Mouse (Mus musculus): ENCODE measurements at regions not wholly inside any gene's neighbourhood (a gene's known extent, or its start where the extent isn't known, plus 50 kb on each side); places are given as distances from the start of the nearest gene placed in this dataset.

GRCm38 (mm10) chr2:75090439-75090838 is 264.8 kb downstream of the Mtx2 start:
- Histone ChIP-seq H3K36me3 (ENCODE audit: control insufficient read depth, insufficient read depth, low read length) (no peaks in the 10 kb centered on the region), H3K27ac (ENCODE audit: low read length) (no peak overlapping the region), H3K4me2 (ENCODE audit: low read depth, low read length) (no peak overlapping the region), H3K4me1 (replicated peaks; ENCODE audit: control insufficient read depth, insufficient read depth, low read length) (no peaks in the 10 kb centered on the region), H3K4me3 (ENCODE audit: low read length) (no peak overlapping the region), H3K9ac (ENCODE audit: low read length) (no peak overlapping the region), H3K27me3 (ENCODE audit: control insufficient read depth, insufficient read depth, low read depth, low read length) (no peaks in the 10 kb centered on the region; the same call in 1 of the 2 replicates), H3K9me3 (ENCODE audit: control insufficient read depth, low read length) (no peaks in the 10 kb centered on the region)
- no peak for ATAC-seq (ENCODE audit: low read depth)
- 40% methylated on average over 16 of the region's 16 CpGs for WGBS

GRCm38 (mm10) chr2:75101501-75101900 is 275.9 kb downstream of the Mtx2 start:
- WGBS, result 44% methylated on average over 11 of the region's 11 CpGs
- no peak for ATAC-seq (ENCODE audit: low read depth)
- Histone ChIP-seq H3K27me3 (ENCODE audit: control insufficient read depth, insufficient read depth, low read depth, low read length) (no peaks in the 10 kb centered on the region), H3K27ac (ENCODE audit: low read length) (no peak overlapping the region), H3K4me1 (replicated peaks; ENCODE audit: control insufficient read depth, insufficient read depth, low read length) (no peaks in the 10 kb centered on the region), H3K9me3 (ENCODE audit: control insufficient read depth, low read length) (no peaks in the 10 kb centered on the region), H3K4me3 (ENCODE audit: low read length) (no peak overlapping the region), H3K36me3 (ENCODE audit: control insufficient read depth, insufficient read depth, low read length) (no peaks in the 10 kb centered on the region), H3K9ac (ENCODE audit: low read length) (no peak overlapping the region), H3K4me2 (ENCODE audit: low read depth, low read length) (no peak overlapping the region)

- H3K4me3 ChIP-seq (ENCODE audit: low read length), result no peak overlapping the region
- H3K27ac ChIP-seq (ENCODE audit: low read length), result no peak overlapping the region
- no peak overlapping the region for H3K9ac ChIP-seq (ENCODE audit: low read length)
- H3K4me1 ChIP-seq (replicated peaks; ENCODE audit: control insufficient read depth, insufficient read depth, low read length), result no peaks in the 10 kb centered on the region
- H3K27me3 ChIP-seq (ENCODE audit: control insufficient read depth, insufficient read depth, low read depth, low read length), result no peaks in the 10 kb centered on the region; the same call in 1 of the 2 replicates
- 74% methylated on average over 9 of the region's 9 CpGs for WGBS
- no peaks in the 10 kb centered on the region for H3K36me3 ChIP-seq (ENCODE audit: control insufficient read depth, insufficient read depth, low read length)
- no peaks in the 10 kb centered on the region for H3K9me3 ChIP-seq (ENCODE audit: control insufficient read depth, low read length)
- H3K4me2 ChIP-seq (ENCODE audit: low read depth, low read length), result no peak overlapping the region
- no peak for ATAC-seq (ENCODE audit: low read depth)
Measured at GRCm38 (mm10) chr2:75112751-75113150, 287.1 kb downstream of the Mtx2 start.

GRCm38 (mm10) chr2:75114375-75114774 is 288.8 kb downstream of the Mtx2 start:
- Histone ChIP-seq H3K27me3 (ENCODE audit: control insufficient read depth, insufficient read depth, low read depth, low read length) (no peaks in the 10 kb centered on the region; the same call in 1 of the 2 replicates), H3K4me2 (ENCODE audit: low read depth, low read length) (no peak overlapping the region), H3K36me3 (ENCODE audit: control insufficient read depth, insufficient read depth, low read length) (no peaks in the 10 kb centered on the region), H3K9me3 (ENCODE audit: control insufficient read depth, low read length) (no peaks in the 10 kb centered on the region), H3K4me3 (ENCODE audit: low read length) (no peak overlapping the region), H3K27ac (ENCODE audit: low read length) (no peak overlapping the region), H3K4me1 (replicated peaks; ENCODE audit: control insufficient read depth, insufficient read depth, low read length) (no peaks in the 10 kb centered on the region), H3K9ac (ENCODE audit: low read length) (no peak overlapping the region)
- WGBS, result 41% methylated on average over 6 of the region's 6 CpGs
- ATAC-seq (ENCODE audit: low read depth), result no peak

GRCm38 (mm10) chr2:75118348-75118926 is 292.8 kb downstream of the Mtx2 start:
- WGBS, result 46% methylated on average over 8 of the region's 8 CpGs
- H3K4me1 ChIP-seq (replicated peaks; ENCODE audit: control insufficient read depth, insufficient read depth, low read length), result no peaks in the 10 kb centered on the region
- no peak for ATAC-seq (ENCODE audit: low read depth)
- H3K36me3 ChIP-seq (ENCODE audit: control insufficient read depth, insufficient read depth, low read length), result no peaks in the 10 kb centered on the region
- H3K9me3 ChIP-seq (ENCODE audit: control insufficient read depth, low read length), result no peaks in the 10 kb centered on the region
- H3K4me3 ChIP-seq (ENCODE audit: low read length), result no peak overlapping the region
- no peak overlapping the region for H3K27ac ChIP-seq (ENCODE audit: low read length)
- H3K9ac ChIP-seq (ENCODE audit: low read length), result no peak overlapping the region
- H3K4me2 ChIP-seq (ENCODE audit: low read depth, low read length), result no peak overlapping the region
- H3K27me3 ChIP-seq (ENCODE audit: control insufficient read depth, insufficient read depth, low read depth, low read length), result no peaks in the 10 kb centered on the region; the same call in 1 of the 2 replicates

- Histone ChIP-seq H3K9me3 (ENCODE audit: control insufficient read depth, low read length) (no peaks in the 10 kb centered on the region), H3K4me2 (ENCODE audit: low read depth, low read length) (no peak overlapping the region), H3K9ac (ENCODE audit: low read length) (no peak overlapping the region), H3K36me3 (ENCODE audit: control insufficient read depth, insufficient read depth, low read length) (no peaks in the 10 kb centered on the region), H3K4me3 (ENCODE audit: low read length) (no peak overlapping the region), H3K27ac (ENCODE audit: low read length) (no peak overlapping the region), H3K4me1 (replicated peaks; ENCODE audit: control insufficient read depth, insufficient read depth, low read length) (no peaks in the 10 kb centered on the region), H3K27me3 (ENCODE audit: control insufficient read depth, insufficient read depth, low read depth, low read length) (no peaks in the 10 kb centered on the region; the same call in 1 of the 2 replicates)
- 94% methylated on average over 9 of the region's 9 CpGs for WGBS
- ATAC-seq (ENCODE audit: low read depth), result no peak
Measured at GRCm38 (mm10) chr2:75119599-75119998, 294.0 kb downstream of the Mtx2 start.

- Histone ChIP-seq H3K4me1 (replicated peaks; ENCODE audit: control insufficient read depth, insufficient read depth, low read length) (peaks cover 9% of the 10 kb centered on the region; the same call in 1 of the 2 replicates), H3K27ac (ENCODE audit: low read length) (no peak overlapping the region), H3K27me3 (ENCODE audit: control insufficient read depth, insufficient read depth, low read depth, low read length) (peaks cover 49% of the 10 kb centered on the region), H3K9ac (ENCODE audit: low read length) (no peak overlapping the region), H3K36me3 (ENCODE audit: control insufficient read depth, insufficient read depth, low read length) (no peaks in the 10 kb centered on the region), H3K4me3 (ENCODE audit: low read length) (no peak overlapping the region), H3K4me2 (ENCODE audit: low read depth, low read length) (no peak overlapping the region), H3K9me3 (ENCODE audit: control insufficient read depth, low read length) (no peaks in the 10 kb centered on the region)
- ATAC-seq (ENCODE audit: low read depth), result no peak
- WGBS, result 72% methylated on average over 10 of the region's 10 CpGs
Measured at GRCm38 (mm10) chr2:75133298-75134080, 307.9 kb downstream of the Mtx2 start.

GRCm38 (mm10) chr2:75136618-75137017 is 311.0 kb downstream of the Mtx2 start:
- H3K9me3 ChIP-seq (ENCODE audit: control insufficient read depth, low read length), result no peaks in the 10 kb centered on the region
- H3K27ac ChIP-seq (ENCODE audit: low read length), result no peak overlapping the region
- ATAC-seq (ENCODE audit: low read depth), result no peak
- H3K27me3 ChIP-seq (ENCODE audit: control insufficient read depth, insufficient read depth, low read depth, low read length), result peaks cover 73% of the 10 kb centered on the region
- no peak overlapping the region for H3K4me2 ChIP-seq (ENCODE audit: low read depth, low read length)
- peaks cover 9% of the 10 kb centered on the region; the same call in 1 of the 2 replicates for H3K4me1 ChIP-seq (replicated peaks; ENCODE audit: control insufficient read depth, insufficient read depth, low read length)
- WGBS, result 23% methylated on average over 8 of the region's 8 CpGs
- H3K4me3 ChIP-seq (ENCODE audit: low read length), result no peak overlapping the region
- H3K36me3 ChIP-seq (ENCODE audit: control insufficient read depth, insufficient read depth, low read length), result no peaks in the 10 kb centered on the region
- no peak overlapping the region for H3K9ac ChIP-seq (ENCODE audit: low read length)

- H3K4me2 ChIP-seq (ENCODE audit: low read depth, low read length), result peak overlapping the region; percentile 62
- under 1% methylated on average over 42 of the region's 42 CpGs for WGBS
- no peaks in the 10 kb centered on the region for H3K9me3 ChIP-seq (ENCODE audit: control insufficient read depth, low read length)
- H3K9ac ChIP-seq (ENCODE audit: low read length), result peak overlapping the region; percentile 21; the same call in 1 of the 2 replicates
- H3K36me3 ChIP-seq (ENCODE audit: control insufficient read depth, insufficient read depth, low read length), result no peaks in the 10 kb centered on the region
- peak overlapping the region; percentile 42 for H3K4me3 ChIP-seq (ENCODE audit: low read length)
- H3K27ac ChIP-seq (ENCODE audit: low read length), result no peak overlapping the region
- ATAC-seq (ENCODE audit: low read depth), result peak; percentile 34
- peaks cover 71% of the 10 kb centered on the region for H3K27me3 ChIP-seq (ENCODE audit: control insufficient read depth, insufficient read depth, low read depth, low read length)
- H3K4me1 ChIP-seq (replicated peaks; ENCODE audit: control insufficient read depth, insufficient read depth, low read length), result peaks cover 9% of the 10 kb centered on the region; the same call in 1 of the 2 replicates
Measured at GRCm38 (mm10) chr2:75137133-75137982, 311.8 kb downstream of the Mtx2 start.

Data from lung, embryonic 16.5 days (tissue).